Mouse (Mus musculus): ENCODE measurements around the gene Mlh3.

DNA sequence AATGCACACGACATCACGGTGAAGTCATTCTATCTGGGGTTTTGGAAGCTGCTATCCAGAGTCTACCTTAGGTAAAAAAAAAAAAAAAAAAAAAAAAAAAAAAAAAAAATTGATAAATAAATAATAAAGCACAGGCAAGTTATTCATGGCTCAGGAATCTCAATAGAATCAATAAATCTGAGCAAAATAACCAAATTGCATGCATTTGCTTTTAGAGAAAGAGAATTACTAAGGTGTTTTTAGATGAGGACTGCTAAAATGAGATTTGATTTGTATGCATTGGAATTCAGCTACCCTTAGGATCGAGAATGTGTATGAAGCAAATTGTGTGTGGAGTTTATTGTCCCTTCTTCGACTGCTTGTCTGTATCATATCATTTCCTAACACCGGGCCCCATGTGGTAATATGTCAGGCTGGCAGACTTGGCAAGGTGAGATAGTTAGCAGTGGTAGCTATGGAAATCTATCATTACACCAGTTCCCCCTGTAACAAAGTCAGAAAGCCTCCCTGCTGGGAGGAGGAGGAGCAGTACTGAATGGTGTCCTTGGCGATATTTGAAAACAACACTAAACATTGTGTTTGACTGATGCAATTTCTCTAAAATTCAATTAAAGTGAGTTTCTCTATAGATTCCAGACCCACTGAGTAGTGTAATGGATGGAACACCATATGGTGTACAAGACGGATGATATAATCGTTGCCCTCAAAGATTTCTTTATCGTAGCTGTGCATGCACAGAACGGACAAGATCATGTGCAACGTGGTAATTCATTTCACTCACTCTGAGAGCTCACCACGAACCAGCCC lies 10.6 kb upstream of the Mlh3 start:
- no peak for TF ChIP-seq CTCF (IDR thresholded peaks at IDR 0.05; ENCODE audit: low read depth, low read length)
- TF ChIP-seq GATA1 (IDR thresholded peaks at IDR 0.05; ENCODE audit: borderline replicate concordance, low read length) = no peak
- no peak for TF ChIP-seq POLR2AphosphoS5 (IDR thresholded peaks at IDR 0.05; ENCODE audit: insufficient replicate concordance, low read depth, low read length)
- no peak for TF ChIP-seq TAL1 (conservative IDR thresholded peaks at IDR 0.05; ENCODE audit: low read depth, low read length)
- no peak for TF ChIP-seq GATA2 (IDR thresholded peaks at IDR 0.05; ENCODE audit: borderline replicate concordance, low read depth, low read length)

Data from G1E (cell line).